Mouse (Mus musculus) limb, embryonic 14.5 days (tissue): ENCODE results near the gene Acpp. TPM values are rescaled to one million over a fixed set of nuclear protein-coding genes. Genes with fewer than 3 reads are reported as not detected.

Experiments used
- ATAC-seq: fragments of 200-750 bp; cut with Nextera tagmentation; 2 replicates; pipeline ENCODE4 v1.8.0; 2017; ENCODE audit warnings: low read depth, moderate number of reproducible peaks, moderate TSS enrichment; ENCODE audit not compliant: low FRiP score
- DNase-seq: peaks from one replicate; pipeline ENCODE4 v3.0.0-alpha.2; 2015; ENCODE audit warnings: low spot score
- H3K27ac ChIP-seq: fragments of 300-500 bp; sonication (generic); replicated peaks from 2 replicates; pipeline ENCODE4 v1.5.1; 2014; ENCODE audit warnings: low read depth, mild to moderate bottlenecking, low read length, moderate library complexity, mixed read lengths
- H3K27me3 ChIP-seq: fragments of 300-500 bp; sonication (generic); 2 replicates; pipeline ENCODE4 v1.6.1; 2014; ENCODE audit warnings: low read length, mixed read lengths; ENCODE audit not compliant: control insufficient read depth, insufficient read depth
- H3K36me3 ChIP-seq: fragments of 300-500 bp; sonication (generic); 2 replicates; pipeline ENCODE4 v1.6.1; 2014; ENCODE audit warnings: mild to moderate bottlenecking, low read length, moderate library complexity, mixed read lengths; ENCODE audit not compliant: control insufficient read depth, insufficient read depth
- H3K4me1 ChIP-seq: fragments of 300-500 bp; sonication (generic); 2 replicates; pipeline ENCODE4 v1.6.1; 2014; ENCODE audit warnings: antibody characterized with exemption, low read length, mixed read lengths; ENCODE audit not compliant: control insufficient read depth, insufficient read depth
- H3K4me2 ChIP-seq: fragments of 300-500 bp; sonication (generic); replicated peaks from 2 replicates; pipeline ENCODE4 v1.6.1; 2014; ENCODE audit warnings: low read depth, mild to moderate bottlenecking, low read length, moderate library complexity; ENCODE audit not compliant: severe bottlenecking
- H3K4me3 ChIP-seq: fragments of 300-500 bp; sonication (generic); replicated peaks from 2 replicates; pipeline ENCODE4 v1.5.1; 2014; ENCODE audit warnings: low read length
- H3K9ac ChIP-seq: fragments of 300-500 bp; sonication (generic); 2 replicates; pipeline ENCODE4 v1.6.1; 2014; ENCODE audit warnings: mild to moderate bottlenecking, low read depth, low read length, moderate library complexity; ENCODE audit not compliant: severe bottlenecking
- H3K9me3 ChIP-seq: fragments of 300-500 bp; sonication (generic); 2 replicates; pipeline ENCODE4 v1.6.1; 2016; ENCODE audit warnings: low read length; ENCODE audit not compliant: control insufficient read depth
- POLR2A ChIP-seq: fragments of 200-500 bp; IDR thresholded peaks from 2 replicates; pipeline ENCODE4 v1.8.0; 2012; ENCODE audit warnings: inconsistent platforms, mild to moderate bottlenecking, moderate library complexity, borderline replicate concordance; ENCODE audit not compliant: insufficient read depth, insufficient read length; ENCODE audit errors: extremely low read depth
- WGBS: fragments of 180-500 bp; shearing (Covaris S2); extraction: QIAGEN DNeasy Blood & Tissue Kit; methylation state at CpG from one replicate; pipeline ENCODE4 v1.1.7; 2014; 5-methylcytosine and 5-hydroxymethylcytosine counted together
- polyA plus RNA-seq, 2 experiments: library from polyadenylated mRNA; depleted of rRNA in 1 of 2; stranded (reverse) in 1 of 2; unstranded in 1 of 2; fragments of >200 nt; fragmentation: Nextera tagmentation in 1 of 2; extraction: Ambion mirVana in 1 of 2; gene quantifications; 2 replicates each; pipeline versions ENCODE4 v1.2.1 to v1.2.3; 2012 to 2014

Acpp gene
- polyA plus RNA-seq, 2 experiments, result 1.7 to 2.7 TPM

DNA sequence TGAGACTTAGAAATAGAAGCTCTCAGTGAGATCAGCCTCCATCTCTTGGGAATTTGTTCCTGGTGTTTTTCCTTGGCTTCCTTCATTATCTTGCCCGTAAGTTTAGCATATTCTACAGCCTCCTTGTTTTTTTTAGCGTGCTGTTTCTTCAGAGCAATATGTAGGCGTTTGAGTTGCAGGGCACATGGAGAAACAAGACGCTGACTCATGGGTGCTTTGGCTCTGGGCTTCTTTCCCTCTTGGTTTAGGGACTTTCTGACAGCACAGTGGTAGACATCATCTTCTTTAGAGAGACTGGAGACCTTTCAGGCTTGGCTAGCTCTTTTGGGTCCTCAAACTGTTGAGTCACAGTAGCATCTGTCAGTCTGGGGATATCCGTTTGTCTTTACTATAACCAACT is 6.6 kb upstream of the Acpp start:
- ATAC-seq (no peak), DNase-seq (no peak)
- H3K4me1 ChIP-seq, result no peaks in the 10 kb centered on the region
- no peak for TF ChIP-seq POLR2A
- H3K4me3 ChIP-seq, result no peak overlapping the region
- H3K9me3 ChIP-seq, result no peaks in the 10 kb centered on the region
- H3K9ac ChIP-seq, result no peak overlapping the region
- H3K4me2 ChIP-seq, result no peak overlapping the region
- H3K36me3 ChIP-seq, result no peaks in the 10 kb centered on the region
- WGBS, result 89% methylated on average over 5 of the region's 5 CpGs
- no peak overlapping the region for H3K27ac ChIP-seq
- no peaks in the 10 kb centered on the region for H3K27me3 ChIP-seq

- H3K4me2 ChIP-seq, result no peak overlapping the region
- no peak for TF ChIP-seq POLR2A
- H3K27ac ChIP-seq, result no peak overlapping the region
- H3K9ac ChIP-seq, result no peak overlapping the region
- peaks cover 2% of the 10 kb centered on the region; the same call in 1 of the 2 replicates for H3K4me1 ChIP-seq
- no peak overlapping the region for H3K4me3 ChIP-seq
- H3K9me3 ChIP-seq, result no peaks in the 10 kb centered on the region
- DNase-seq (no peak), ATAC-seq (no peak)
- H3K36me3 ChIP-seq, result no peaks in the 10 kb centered on the region
- 85% methylated on average over 5 of the region's 5 CpGs for WGBS
- no peaks in the 10 kb centered on the region for H3K27me3 ChIP-seq
Observed at GRCm38 (mm10) chr9:104339483-104339882, 1.9 kb upstream of the Acpp start.

DNA sequence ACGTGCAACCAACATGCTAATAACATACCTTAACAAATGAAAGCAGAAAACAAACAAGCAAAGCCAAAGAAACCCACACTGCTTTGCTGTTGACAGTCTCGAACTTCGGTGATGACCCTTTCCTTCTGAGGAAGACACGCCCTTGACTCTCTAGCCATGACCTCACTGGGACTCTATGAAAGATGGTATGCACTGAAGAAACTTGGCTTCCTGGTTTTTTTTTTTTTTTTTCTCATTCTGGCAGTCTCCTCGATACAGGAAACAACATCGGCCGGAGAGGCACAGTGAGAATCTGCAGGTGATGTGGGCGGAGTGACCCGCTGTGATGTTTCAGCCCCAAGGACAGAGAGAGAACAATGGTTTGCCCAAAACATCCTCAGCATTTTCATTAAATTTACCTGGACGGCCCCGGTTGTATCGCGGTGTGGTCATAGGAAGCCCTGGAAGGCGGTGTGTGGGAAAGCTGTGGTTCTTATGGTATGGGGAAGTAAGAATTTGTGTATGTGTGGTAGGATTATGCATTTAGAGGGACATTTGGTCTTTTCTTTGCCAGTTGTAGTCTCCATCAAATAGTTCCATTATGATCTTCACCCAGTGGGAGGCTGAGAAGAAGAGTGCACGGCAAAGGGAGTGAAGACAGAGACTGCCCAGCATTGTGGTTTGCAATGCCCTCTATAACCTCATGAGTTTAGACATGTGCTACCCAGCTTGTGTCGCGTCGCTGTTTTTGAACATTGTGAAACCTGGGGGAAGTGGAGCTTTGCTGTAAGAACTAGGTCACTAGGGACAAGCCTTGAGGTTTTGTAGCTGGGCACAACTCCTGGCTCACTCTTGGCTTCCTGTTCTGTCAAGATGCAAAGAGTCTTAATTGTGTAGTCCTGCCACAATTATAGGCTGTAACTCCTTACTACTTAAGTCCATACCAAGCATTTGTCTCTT is 1.2 kb upstream of the Acpp start:
- Histone ChIP-seq H3K4me1 (peaks cover 2% of the 10 kb centered on the region; the same call in 1 of the 2 replicates), H3K27me3 (no peaks in the 10 kb centered on the region), H3K9me3 (no peaks in the 10 kb centered on the region), H3K4me2 (no peak overlapping the region), H3K4me3 (no peak overlapping the region), H3K36me3 (no peaks in the 10 kb centered on the region), H3K27ac (no peak overlapping the region), H3K9ac (no peak overlapping the region)
- no peak for DNase-seq
- WGBS, result 85% methylated on average over 18 of the region's 18 CpGs
- no peak for TF ChIP-seq POLR2A
- ATAC-seq, result no peak

GRCm38 (mm10) chr9:104331301-104331700 is 6.2 kb downstream of the Acpp start:
- 92% methylated on average over 5 of the region's 5 CpGs for WGBS
- Histone ChIP-seq H3K9me3 (no peaks in the 10 kb centered on the region), H3K36me3 (no peaks in the 10 kb centered on the region), H3K27me3 (no peaks in the 10 kb centered on the region), H3K27ac (no peak overlapping the region), H3K4me1 (no peaks in the 10 kb centered on the region), H3K9ac (no peak overlapping the region), H3K4me3 (no peak overlapping the region), H3K4me2 (no peak overlapping the region)
- TF ChIP-seq POLR2A, result no peak
- DNase-seq (no peak), ATAC-seq (no peak)

GRCm38 (mm10) chr9:104328655-104329054 is 8.9 kb downstream of the Acpp start:
- no peak overlapping the region for H3K4me3 ChIP-seq
- 59% methylated on average over 4 of the region's 4 CpGs for WGBS
- H3K36me3 ChIP-seq, result no peaks in the 10 kb centered on the region
- TF ChIP-seq POLR2A, result no peak
- H3K4me1 ChIP-seq, result no peaks in the 10 kb centered on the region
- no peak overlapping the region for H3K9ac ChIP-seq
- no peaks in the 10 kb centered on the region for H3K9me3 ChIP-seq
- DNase-seq, result peak; percentile 17
- no peak for ATAC-seq
- H3K4me2 ChIP-seq, result no peak overlapping the region
- H3K27ac ChIP-seq, result no peak overlapping the region
- no peaks in the 10 kb centered on the region for H3K27me3 ChIP-seq
